Mouse (Mus musculus): ENCODE data around the gene Fat4. TPM values are rescaled to one million over a fixed set of nuclear protein-coding genes. Genes with fewer than 3 reads are reported as not detected.

Fat4 gene
- polyA plus RNA-seq, 1 experiment, result 67.9 TPM

DNA sequence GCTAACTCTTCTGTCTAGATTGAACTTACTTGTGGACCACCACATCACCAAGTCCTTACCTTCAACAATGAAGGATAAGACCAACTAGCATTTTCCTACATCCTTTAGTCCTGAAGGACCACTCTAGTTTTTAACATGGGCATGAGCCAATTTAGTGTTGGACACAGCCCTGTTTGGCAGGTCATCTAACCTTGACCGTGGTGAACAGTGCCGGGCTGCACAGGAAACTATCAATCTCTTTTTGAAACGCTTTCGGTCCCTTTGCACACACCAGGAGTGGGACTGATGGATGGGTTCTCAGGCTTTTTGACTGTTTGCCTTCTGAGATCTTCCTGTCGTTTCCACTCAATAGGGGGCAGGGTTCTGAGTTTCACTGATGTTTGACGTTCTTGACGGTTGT, 61.0 kb downstream of the Fat4 start:
- Histone ChIP-seq H3K27ac (ENCODE audit: insufficient read depth, low read length) (no peak overlapping the region), H3K4me1 (ENCODE audit: control insufficient read depth, insufficient read depth, low read length) (no peaks in the 10 kb centered on the region), H3K4me3 (ENCODE audit: insufficient read depth, low read length) (no peak overlapping the region)
- TF ChIP-seq CTCF (IDR thresholded peaks at IDR 0.05; ENCODE audit: borderline replicate concordance, insufficient read depth, low read length) (no peak), POLR2A (IDR thresholded peaks at IDR 0.05; ENCODE audit: low read depth, low read length) (no peak)

DNA sequence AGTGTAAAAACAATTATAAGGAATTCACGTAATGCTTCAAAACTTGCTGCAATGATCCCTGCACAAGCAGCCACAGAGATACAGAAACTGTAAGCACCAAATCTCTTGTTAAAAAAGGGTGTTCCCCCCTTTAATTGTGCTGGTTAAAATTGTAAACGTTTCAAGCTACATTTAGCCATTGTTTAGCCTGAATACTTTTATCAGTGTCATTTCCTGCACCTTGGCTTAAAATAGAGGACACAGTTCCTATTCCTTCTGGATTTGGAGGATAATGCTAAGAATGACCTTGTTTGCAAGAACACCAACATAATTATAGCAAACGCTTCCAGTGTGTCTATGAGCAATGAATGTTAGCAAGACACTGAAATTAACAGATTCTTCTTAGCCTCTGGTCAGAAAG, 65.9 kb downstream of the Fat4 start:
- no peak overlapping the region for H3K4me3 ChIP-seq (ENCODE audit: insufficient read depth, low read length)
- no peak for TF ChIP-seq POLR2A (IDR thresholded peaks at IDR 0.05; ENCODE audit: low read depth, low read length)
- TF ChIP-seq CTCF (IDR thresholded peaks at IDR 0.05; ENCODE audit: borderline replicate concordance, insufficient read depth, low read length), result no peak

DNA sequence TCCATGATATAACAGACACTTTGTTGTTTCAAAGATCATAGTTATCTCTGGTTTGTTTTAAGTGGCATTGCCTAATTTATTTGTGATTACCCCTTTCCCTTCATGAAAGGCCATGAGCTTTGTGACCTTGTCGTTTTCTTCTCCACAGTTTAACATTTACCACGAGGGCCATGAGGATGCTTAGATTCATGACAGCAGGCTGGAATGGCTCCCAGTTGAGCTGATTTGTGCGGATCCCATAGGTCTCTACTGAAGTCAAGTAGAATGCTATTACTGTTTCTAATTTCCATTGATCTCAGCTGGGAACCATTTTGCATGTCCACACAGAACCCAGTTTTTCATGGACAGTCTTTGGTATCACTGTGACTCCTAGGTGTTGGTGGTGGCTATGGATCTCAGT, 67.5 kb downstream of the Fat4 start:
- no peak overlapping the region for H3K4me3 ChIP-seq (ENCODE audit: insufficient read depth, low read length)
- TF ChIP-seq CTCF (IDR thresholded peaks at IDR 0.05; ENCODE audit: borderline replicate concordance, insufficient read depth, low read length) (no peak), POLR2A (IDR thresholded peaks at IDR 0.05; ENCODE audit: low read depth, low read length) (no peak)
- no peaks in the 10 kb centered on the region for H3K4me1 ChIP-seq (ENCODE audit: control insufficient read depth, insufficient read depth, low read length)
- H3K27ac ChIP-seq (ENCODE audit: insufficient read depth, low read length), result no peak overlapping the region

More for the DNA sequence above, 65.9 kb downstream of the Fat4 start:
- Histone ChIP-seq H3K27ac (ENCODE audit: insufficient read depth, low read length) (no peak overlapping the region), H3K4me1 (ENCODE audit: control insufficient read depth, insufficient read depth, low read length) (no peaks in the 10 kb centered on the region)

DNA sequence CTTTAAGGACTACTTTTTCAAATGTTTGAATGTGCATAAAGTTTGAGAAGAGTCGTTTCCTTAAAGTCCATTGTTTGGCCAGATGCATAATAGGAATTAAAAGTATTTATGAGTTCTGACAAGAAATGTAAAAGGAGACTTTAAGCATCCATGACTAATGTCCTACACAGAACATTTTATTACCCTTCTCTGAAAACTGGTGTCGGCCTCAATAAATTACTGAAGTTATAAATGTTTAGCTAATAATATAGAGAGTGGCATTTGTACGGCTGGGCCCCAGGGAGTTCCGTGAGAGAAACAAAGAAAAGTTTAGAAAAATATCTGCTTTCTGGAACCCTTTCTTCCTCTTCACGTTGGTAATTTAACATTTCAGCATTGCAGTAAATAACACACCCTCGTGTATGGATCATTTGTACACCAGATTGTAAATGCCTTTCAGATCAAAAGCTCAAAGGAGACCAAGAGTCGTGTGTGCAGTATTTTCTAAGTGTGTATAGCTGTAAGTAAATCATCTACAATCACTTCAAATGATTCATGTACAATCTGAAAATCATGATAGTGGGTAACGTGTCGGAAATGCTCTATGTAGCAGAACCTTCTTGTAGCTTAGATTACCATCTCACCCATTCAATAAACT, 69.4 kb downstream of the Fat4 start:
- no peak for TF ChIP-seq CTCF (IDR thresholded peaks at IDR 0.05; ENCODE audit: borderline replicate concordance, insufficient read depth, low read length)
- TF ChIP-seq POLR2A (IDR thresholded peaks at IDR 0.05; ENCODE audit: low read depth, low read length), result no peak
- H3K4me3 ChIP-seq (ENCODE audit: insufficient read depth, low read length), result no peak overlapping the region
- no peak overlapping the region for H3K27ac ChIP-seq (ENCODE audit: insufficient read depth, low read length)
- H3K4me1 ChIP-seq (ENCODE audit: control insufficient read depth, insufficient read depth, low read length), result no peaks in the 10 kb centered on the region

DNA sequence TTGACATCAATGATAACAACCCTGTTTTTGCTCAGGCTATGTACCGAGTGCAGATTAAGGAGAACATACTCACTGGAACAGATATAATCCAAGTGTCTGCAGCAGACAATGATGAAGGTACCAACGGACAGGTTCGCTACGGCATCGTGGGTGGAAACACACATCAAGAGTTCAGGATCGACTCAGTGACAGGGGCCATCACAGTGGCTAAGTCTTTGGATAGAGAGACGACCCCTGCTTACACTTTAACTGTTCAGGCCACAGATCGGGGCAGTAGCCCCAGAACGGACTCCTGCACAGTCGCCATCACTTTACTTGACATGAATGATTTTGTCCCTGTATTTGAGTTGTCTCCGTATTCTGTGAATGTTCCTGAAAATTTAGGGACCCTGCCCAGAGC, 70.4 kb downstream of the Fat4 start:
- TF ChIP-seq POLR2A (IDR thresholded peaks at IDR 0.05; ENCODE audit: low read depth, low read length) (no peak), CTCF (IDR thresholded peaks at IDR 0.05; ENCODE audit: borderline replicate concordance, insufficient read depth, low read length) (no peak)
- no peaks in the 10 kb centered on the region for H3K4me1 ChIP-seq (ENCODE audit: control insufficient read depth, insufficient read depth, low read length)
- no peak overlapping the region for H3K4me3 ChIP-seq (ENCODE audit: insufficient read depth, low read length)
- no peak overlapping the region for H3K27ac ChIP-seq (ENCODE audit: insufficient read depth, low read length)

DNA sequence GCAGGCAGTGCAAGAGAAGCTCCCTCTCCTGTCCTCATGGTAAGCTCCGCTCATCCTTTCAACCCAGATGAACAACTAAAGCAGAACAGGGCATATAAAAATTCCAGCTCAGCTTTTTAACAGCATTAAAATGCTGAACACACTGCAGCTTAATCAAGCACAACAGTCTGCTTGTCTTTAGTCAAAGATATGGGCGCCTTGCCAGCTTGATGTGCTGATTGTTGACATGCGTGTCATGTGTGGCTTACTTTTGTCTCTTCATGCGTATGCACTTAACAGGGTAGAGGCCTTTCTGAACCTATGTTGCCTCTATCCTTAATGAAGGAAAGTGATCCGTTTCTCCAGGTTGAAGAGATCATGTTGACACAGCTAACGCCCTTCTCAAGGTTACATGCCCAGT, 75.6 kb downstream of the Fat4 start:
- H3K4me3 ChIP-seq (ENCODE audit: insufficient read depth, low read length), result no peak overlapping the region
- no peaks in the 10 kb centered on the region; the same call in 1 of the 2 replicates for H3K4me1 ChIP-seq (ENCODE audit: control insufficient read depth, insufficient read depth, low read length)
- H3K27ac ChIP-seq (ENCODE audit: insufficient read depth, low read length), result no peak overlapping the region
- TF ChIP-seq CTCF (IDR thresholded peaks at IDR 0.05; ENCODE audit: borderline replicate concordance, insufficient read depth, low read length) (no peak), POLR2A (IDR thresholded peaks at IDR 0.05; ENCODE audit: low read depth, low read length) (no peak)

DNA sequence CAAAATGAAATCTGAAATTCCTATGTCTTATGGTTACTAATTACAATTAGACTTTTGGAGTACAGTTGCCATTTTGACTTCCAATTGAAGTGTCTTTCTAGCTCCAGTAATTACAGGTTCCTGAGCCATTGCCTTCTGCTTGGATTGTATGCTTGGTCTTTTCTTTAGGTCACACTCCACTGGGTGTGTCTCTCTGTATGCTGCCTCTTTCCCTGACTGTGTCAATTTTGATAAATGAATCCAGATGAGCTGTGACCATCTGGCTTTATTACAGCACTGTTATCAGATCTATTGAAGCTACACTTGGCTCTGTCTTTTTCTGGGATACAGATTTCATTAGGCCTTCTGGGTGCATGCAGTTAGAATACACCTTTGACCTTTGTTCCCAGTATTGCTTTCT, 80.7 kb downstream of the Fat4 start:
- TF ChIP-seq POLR2A (IDR thresholded peaks at IDR 0.05; ENCODE audit: low read depth, low read length) (no peak), CTCF (IDR thresholded peaks at IDR 0.05; ENCODE audit: borderline replicate concordance, insufficient read depth, low read length) (no peak)
- Histone ChIP-seq H3K4me3 (ENCODE audit: insufficient read depth, low read length) (no peak overlapping the region), H3K27ac (ENCODE audit: insufficient read depth, low read length) (no peak overlapping the region), H3K4me1 (ENCODE audit: control insufficient read depth, insufficient read depth, low read length) (no peaks in the 10 kb centered on the region; the same call in 1 of the 2 replicates)

DNA sequence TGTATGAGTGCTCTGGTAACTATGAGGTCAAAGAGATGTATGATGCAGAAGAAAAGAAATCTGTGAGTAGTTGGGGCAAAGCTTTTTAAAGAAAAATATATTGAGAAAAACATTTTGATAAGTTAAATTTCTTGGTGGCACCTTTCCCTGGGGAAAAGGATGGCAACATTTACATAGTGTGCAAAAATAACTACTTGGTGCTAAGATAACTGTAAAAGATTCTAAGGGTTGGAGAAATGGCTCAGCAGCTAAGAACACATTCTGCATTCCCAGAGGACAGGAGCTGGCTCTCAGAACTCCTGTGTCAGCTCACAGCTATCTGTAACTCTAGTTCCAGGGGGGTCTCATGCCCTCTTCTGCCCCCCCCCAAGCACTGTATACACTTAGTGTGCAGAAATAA, 99.6 kb downstream of the Fat4 start:
- Histone ChIP-seq H3K4me1 (ENCODE audit: control insufficient read depth, insufficient read depth, low read length) (no peaks in the 10 kb centered on the region), H3K27ac (ENCODE audit: insufficient read depth, low read length) (no peak overlapping the region), H3K4me3 (ENCODE audit: insufficient read depth, low read length) (no peak overlapping the region)
- TF ChIP-seq POLR2A (IDR thresholded peaks at IDR 0.05; ENCODE audit: low read depth, low read length), result no peak
- no peak for TF ChIP-seq CTCF (IDR thresholded peaks at IDR 0.05; ENCODE audit: borderline replicate concordance, insufficient read depth, low read length)

DNA sequence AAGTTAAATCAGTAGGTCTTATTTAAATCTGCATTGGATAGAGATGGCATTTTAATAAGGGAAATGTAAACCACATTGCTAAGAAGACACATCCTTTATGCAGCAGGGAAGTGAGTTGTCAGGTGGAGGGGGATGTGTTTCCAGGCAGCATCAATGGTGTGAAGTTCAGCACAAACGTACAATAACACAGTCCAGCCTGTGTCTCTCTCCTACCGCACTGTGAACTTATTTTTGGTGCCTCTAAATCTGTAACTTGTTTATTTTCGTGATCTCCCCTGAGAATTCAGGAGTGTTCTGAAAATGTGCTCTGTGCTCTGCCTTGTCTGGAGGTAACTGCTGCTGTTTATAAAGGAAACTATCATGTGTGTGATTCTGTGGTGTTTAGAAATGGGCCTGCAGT, 102.4 kb downstream of the Fat4 start:
- Histone ChIP-seq H3K27ac (ENCODE audit: insufficient read depth, low read length) (no peak overlapping the region; the same call in 1 of the 2 replicates), H3K4me3 (ENCODE audit: insufficient read depth, low read length) (no peak overlapping the region), H3K4me1 (ENCODE audit: control insufficient read depth, insufficient read depth, low read length) (no peaks in the 10 kb centered on the region)
- TF ChIP-seq POLR2A (IDR thresholded peaks at IDR 0.05; ENCODE audit: low read depth, low read length) (no peak), CTCF (IDR thresholded peaks at IDR 0.05; ENCODE audit: borderline replicate concordance, insufficient read depth, low read length) (no peak)

DNA sequence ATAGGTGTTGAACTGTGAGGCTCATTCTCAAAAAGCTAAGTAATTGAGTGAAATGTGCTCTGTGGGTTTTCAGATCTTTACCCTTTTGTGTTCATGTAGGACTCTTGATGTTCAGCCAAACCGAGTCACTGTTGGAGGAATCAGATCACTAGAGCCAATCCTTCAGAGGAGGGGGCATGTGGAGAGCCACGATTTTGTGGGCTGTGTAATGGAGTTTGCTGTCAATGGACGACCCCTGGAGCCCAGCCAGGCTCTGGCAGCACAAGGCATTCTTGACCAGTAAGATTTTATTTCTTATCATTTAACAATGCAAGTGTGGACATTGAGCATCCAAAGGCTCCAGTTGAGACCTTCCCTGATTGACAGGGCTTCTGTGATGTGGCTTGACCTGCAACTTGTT, 113.3 kb downstream of the Fat4 start:
- no peak for TF ChIP-seq CTCF (IDR thresholded peaks at IDR 0.05; ENCODE audit: borderline replicate concordance, insufficient read depth, low read length)
- no peak for TF ChIP-seq POLR2A (IDR thresholded peaks at IDR 0.05; ENCODE audit: low read depth, low read length)
- Histone ChIP-seq H3K4me1 (ENCODE audit: control insufficient read depth, insufficient read depth, low read length) (no peaks in the 10 kb centered on the region), H3K4me3 (ENCODE audit: insufficient read depth, low read length) (no peak overlapping the region), H3K27ac (ENCODE audit: insufficient read depth, low read length) (no peak overlapping the region)
